Mouse (Mus musculus): ENCODE results near the gene Gm10142. TPM values are rescaled to one million over a fixed set of nuclear protein-coding genes. Genes with fewer than 3 reads are reported as not detected.
"Not testable (repeated sequence)": the region's sequence is repeated elsewhere in the genome, so short reads cannot be mapped to it uniquely, and the experiment has no call there.

The Gm10142 gene
- polyA plus RNA-seq, 1 experiment, result not detected

DNA sequence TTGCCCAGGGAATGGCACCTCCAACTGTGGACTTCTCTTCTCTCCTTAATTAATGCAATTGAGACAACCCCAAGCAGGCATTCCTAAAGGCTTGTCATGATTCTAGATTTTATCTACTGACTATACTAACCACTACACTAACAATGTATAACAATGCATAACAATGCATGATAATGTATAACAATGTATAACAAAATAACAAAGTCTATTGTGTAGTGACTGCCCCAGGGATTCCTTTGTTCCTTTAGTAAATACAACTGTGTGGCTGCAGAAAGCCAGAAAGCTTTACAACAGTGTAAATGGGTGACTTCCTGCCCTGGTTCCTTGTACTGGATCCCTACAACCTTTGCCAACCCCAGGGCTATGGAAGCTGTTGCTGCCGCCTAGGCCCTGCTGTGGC, 20.3 kb downstream of the Gm10142 start:
- no peak for DNase-seq (ENCODE audit: extremely low spot score in 1 of 2, low spot score in 1 of 2)

- DNase-seq (ENCODE audit: extremely low spot score in 1 of 2, low spot score in 1 of 2), result no peak
These were observed 23.3 kb downstream of the Gm10142 start for GRCm38 (mm10) chr10:77738929-77739328.

- not testable (repeated sequence) for DNase-seq (ENCODE audit: extremely low spot score in 1 of 2, low spot score in 1 of 2)
These were observed 26.5 kb downstream of the Gm10142 start, which contains the start of gene Gm18596 for GRCm38 (mm10) chr10:77741924-77742688. TSS of gene Gm18596 (minus strand) at chr10:77742638.

- DNase-seq (ENCODE audit: extremely low spot score in 1 of 2, low spot score in 1 of 2), result not testable (repeated sequence)
These were observed 35.1 kb downstream of the Gm10142 start for GRCm38 (mm10) chr10:77750686-77751085.

- not testable (repeated sequence) for DNase-seq (ENCODE audit: extremely low spot score in 1 of 2, low spot score in 1 of 2)
These were observed 35.6 kb downstream of the Gm10142 start, which contains the start of gene Gm9736 for GRCm38 (mm10) chr10:77751254-77751653. TSS of gene Gm9736 (minus strand) at chr10:77751354.

DNA sequence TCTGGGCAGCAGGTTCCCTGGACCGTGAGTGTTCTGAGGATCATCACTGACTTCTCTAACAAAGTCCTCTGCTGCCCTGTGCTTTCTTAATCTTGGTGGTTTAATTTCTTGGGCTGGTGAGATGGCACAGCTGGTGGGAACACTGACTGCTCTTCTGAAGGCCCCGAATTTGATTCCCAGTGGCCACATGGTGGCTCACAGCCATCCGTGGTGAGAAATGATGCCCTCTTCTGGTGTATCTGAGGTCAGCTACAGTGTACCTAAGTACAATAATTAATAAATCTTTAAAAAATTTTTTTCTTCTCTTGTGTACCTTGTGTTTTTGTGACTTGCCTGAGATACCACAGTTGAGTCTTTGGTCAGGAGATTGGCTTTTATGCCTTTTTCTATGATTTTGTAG, 36.7 kb downstream of the Gm10142 start:
- not testable (repeated sequence) for DNase-seq (ENCODE audit: extremely low spot score in 1 of 2, low spot score in 1 of 2)

DNA sequence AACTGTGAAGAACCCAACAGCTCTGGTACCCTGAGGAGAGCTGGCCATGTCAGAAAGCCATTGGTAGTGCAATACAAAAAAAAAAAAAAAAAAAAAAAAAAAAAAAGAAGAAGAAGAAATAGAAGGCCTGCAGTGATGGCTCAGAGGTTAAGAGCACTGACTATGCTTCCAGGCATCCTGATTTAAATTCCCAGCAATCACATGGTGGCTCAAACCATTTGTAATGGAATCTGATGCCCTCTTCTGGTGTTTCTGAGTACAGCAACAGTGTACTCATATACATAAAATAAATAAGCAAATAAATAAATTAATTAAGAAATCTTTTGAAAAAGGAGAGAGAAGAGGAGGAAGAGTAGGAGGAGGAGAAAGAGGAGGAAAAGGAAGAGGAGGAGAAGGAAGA, 37.8 kb downstream of the Gm10142 start:
- DNase-seq (ENCODE audit: extremely low spot score in 1 of 2, low spot score in 1 of 2), result no peak

- DNase-seq (ENCODE audit: extremely low spot score in 1 of 2, low spot score in 1 of 2), result not testable (repeated sequence)
These were observed 44.0 kb downstream of the Gm10142 start, which contains the start of gene Gm3233 for GRCm38 (mm10) chr10:77759582-77759981. TSS of gene Gm3233 (minus strand) at chr10:77759682.

Other genes starting within 250 kb of the Gm10142 start
- 43.7 and 44.9 TPM in 2 replicates for gene Fam207a, start 200.0 kb upstream of the Gm10142 start, polyA plus RNA-seq (2012; rRNA removed)
- gene Itgb2, start 185.6 kb upstream of the Gm10142 start, polyA plus RNA-seq (2012; rRNA removed), result 4.5 and 6.8 TPM in 2 replicates
- 125 and 132 TPM in 2 replicates for gene Pttg1ip, start 134.1 kb upstream of the Gm10142 start, polyA plus RNA-seq (2012; rRNA removed)
- gene Sumo3, start 109.7 kb upstream of the Gm10142 start, polyA plus RNA-seq (2012; rRNA removed), result 358 and 364 TPM in 2 replicates
- gene Gm49325, start 109.6 kb upstream of the Gm10142 start, polyA plus RNA-seq (2012; rRNA removed), result 15.9 and 23.0 TPM in 2 replicates
- 47.9 and 51.8 TPM in 2 replicates for gene Ube2g2, start 93.5 kb upstream of the Gm10142 start, polyA plus RNA-seq (2012; rRNA removed)
- 0.04 TPM in 1 of 2 replicates, not detected in the other for gene Tspear, start 29.2 kb upstream of the Gm10142 start, polyA plus RNA-seq (2012; rRNA removed)
- not detected in 2 replicates for gene Gm19402, start 25.1 kb upstream of the Gm10142 start, polyA plus RNA-seq (2012; rRNA removed)
- gene Gm9508, start 18.6 kb upstream of the Gm10142 start, polyA plus RNA-seq (2012; rRNA removed), result not detected in 2 replicates
- gene Gm10272, start 9.2 kb upstream of the Gm10142 start, polyA plus RNA-seq (2012; rRNA removed), result not detected in 2 replicates
- not detected in 2 replicates for gene Gm10024, start 4.3 kb upstream of the Gm10142 start, polyA plus RNA-seq (2012; rRNA removed)
- not detected in 2 replicates for gene Krtap12-1, start 4.8 kb downstream of the Gm10142 start, polyA plus RNA-seq (2012; rRNA removed)
- gene Gm10100, start 10.7 kb downstream of the Gm10142 start, polyA plus RNA-seq (2012; rRNA removed), result not detected in 2 replicates
- not detected in 2 replicates for gene Gm18596, start 26.8 kb downstream of the Gm10142 start, polyA plus RNA-seq (2012; rRNA removed)
- not detected in 2 replicates for gene Gm9736, start 35.5 kb downstream of the Gm10142 start, polyA plus RNA-seq (2012; rRNA removed)
- gene Gm3233, start 43.9 kb downstream of the Gm10142 start, polyA plus RNA-seq (2012; rRNA removed), result not detected in 2 replicates
- gene Gm3238, start 55.5 kb downstream of the Gm10142 start, polyA plus RNA-seq (2012; rRNA removed), result not detected in 2 replicates
- not detected in 2 replicates for gene Gm7138, start 61.1 kb downstream of the Gm10142 start, polyA plus RNA-seq (2012; rRNA removed)
- not detected in 2 replicates for gene Gm3250, start 66.7 kb downstream of the Gm10142 start, polyA plus RNA-seq (2012; rRNA removed)
- gene Gm7137, start 72.4 kb downstream of the Gm10142 start, polyA plus RNA-seq (2012; rRNA removed), result not detected in 2 replicates
- gene Gm9639, start 79.3 kb downstream of the Gm10142 start, polyA plus RNA-seq (2012; rRNA removed), result not detected in 2 replicates
- not detected in 2 replicates for gene Gm19668, start 83.3 kb downstream of the Gm10142 start, polyA plus RNA-seq (2012; rRNA removed)
- gene Gm9507, start 96.0 kb downstream of the Gm10142 start, polyA plus RNA-seq (2012; rRNA removed), result not detected in 2 replicates
- not detected in 2 replicates for gene Gm2696, start 98.9 kb downstream of the Gm10142 start, polyA plus RNA-seq (2012; rRNA removed)
- not detected in 2 replicates for gene Krtap10-4, start 111.3 kb downstream of the Gm10142 start, polyA plus RNA-seq (2012; rRNA removed)
- gene Krtap10-10, start 120.1 kb downstream of the Gm10142 start, polyA plus RNA-seq (2012; rRNA removed), result not detected in 2 replicates
- not detected in 2 replicates for gene Gm36176, start 131.0 kb downstream of the Gm10142 start, polyA plus RNA-seq (2012; rRNA removed)
- not detected in 2 replicates for gene Gm10318, start 137.1 kb downstream of the Gm10142 start, polyA plus RNA-seq (2012; rRNA removed)
- gene Gm3285, start 146.2 kb downstream of the Gm10142 start, polyA plus RNA-seq (2012; rRNA removed), result not detected in 2 replicates
- 5.6 and 6.3 TPM in 2 replicates for gene Lrrc3, start 186.7 kb downstream of the Gm10142 start, polyA plus RNA-seq (2012; rRNA removed)